Mouse (Mus musculus): ENCODE measurements around the gene Nepn. TPM values are rescaled to one million over a fixed set of nuclear protein-coding genes. Genes with fewer than 3 reads are reported as not detected.

The Nepn gene
- polyA plus RNA-seq, 1 experiment from 2014 or later, result 3.9 TPM

DNA sequence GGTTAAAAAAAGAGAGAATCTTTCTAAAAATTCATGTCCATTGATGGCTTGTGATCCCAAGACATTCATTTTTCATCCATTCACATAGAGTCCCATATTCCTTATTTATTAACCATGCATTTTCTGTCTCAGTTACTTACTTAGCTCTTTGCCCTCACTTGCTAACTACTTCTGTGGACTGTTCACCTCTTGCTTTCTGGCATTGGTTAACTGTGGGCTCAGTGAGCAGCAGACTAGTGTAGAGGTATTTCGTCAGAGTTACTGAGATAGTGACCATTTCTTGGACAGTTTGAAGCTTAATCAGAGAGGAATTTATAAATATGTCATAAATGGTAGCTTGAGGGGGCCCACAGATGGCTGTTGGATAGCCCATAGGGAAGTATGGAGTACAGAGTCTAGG is 42.2 kb downstream of the Nepn start:
- Histone ChIP-seq H3K9me3 (replicated peaks; ENCODE audit: control insufficient read depth, low read length) (no peaks in the 10 kb centered on the region), H3K4me3 (replicated peaks; ENCODE audit: low read length) (no peak overlapping the region), H3K9ac (ENCODE audit: low read length) (no peak overlapping the region), H3K4me2 (ENCODE audit: low read depth, low read length) (no peak overlapping the region), H3K36me3 (ENCODE audit: control insufficient read depth, insufficient read depth, low read length) (peaks cover 12% of the 10 kb centered on the region), H3K4me1 (ENCODE audit: control insufficient read depth, insufficient read depth, low read length) (peaks cover 3% of the 10 kb centered on the region; the same call in 1 of the 2 replicates), H3K27ac (ENCODE audit: low read length) (no peak overlapping the region), H3K27me3 (ENCODE audit: control insufficient read depth, insufficient read depth, low read length) (no peaks in the 10 kb centered on the region)
- 78% methylated on average over 1 of the region's 1 CpGs for WGBS
- no peak for ATAC-seq (ENCODE audit: insufficient read depth, low FRiP score)

- WGBS, result 90% methylated on average over 8 of the region's 8 CpGs
- Histone ChIP-seq H3K9me3 (replicated peaks; ENCODE audit: control insufficient read depth, low read length) (no peaks in the 10 kb centered on the region), H3K9ac (ENCODE audit: low read length) (no peak overlapping the region), H3K4me2 (ENCODE audit: low read depth, low read length) (no peak overlapping the region), H3K27ac (ENCODE audit: low read length) (no peak overlapping the region), H3K4me3 (replicated peaks; ENCODE audit: low read length) (no peak overlapping the region), H3K27me3 (ENCODE audit: control insufficient read depth, insufficient read depth, low read length) (no peaks in the 10 kb centered on the region), H3K36me3 (ENCODE audit: control insufficient read depth, insufficient read depth, low read length) (peaks cover 20% of the 10 kb centered on the region), H3K4me1 (ENCODE audit: control insufficient read depth, insufficient read depth, low read length) (no peaks in the 10 kb centered on the region)
- ATAC-seq (ENCODE audit: insufficient read depth, low FRiP score), result no peak
These were observed 46.1 kb downstream of the Nepn start for GRCm38 (mm10) chr10:52434836-52435235.

Other genes with a start within 250 kb of the Nepn start
- gene Ros1, start 193.7 kb upstream of the Nepn start, polyA plus RNA-seq (2015; fragmentation: Nextera tagmentation; extraction: Ambion mirVana), result 0.92 and 1.2 TPM in 2 replicates
- gene Dcbld1, start 155.4 kb upstream of the Nepn start, polyA plus RNA-seq (2015; fragmentation: Nextera tagmentation; extraction: Ambion mirVana), result 33.2 and 36.6 TPM in 2 replicates
- gene Gm26741, start 30.2 kb upstream of the Nepn start, polyA plus RNA-seq (2015; fragmentation: Nextera tagmentation; extraction: Ambion mirVana), result not detected in 2 replicates
- gene Gopc, start 6.8 kb upstream of the Nepn start, polyA plus RNA-seq (2015; fragmentation: Nextera tagmentation; extraction: Ambion mirVana), result 17.2 and 17.8 TPM in 2 replicates
- 10.3 and 12.7 TPM in 2 replicates for gene Nus1, start 28.6 kb downstream of the Nepn start, polyA plus RNA-seq (2015; fragmentation: Nextera tagmentation; extraction: Ambion mirVana)

Measured in stomach, embryonic 16.5 days (tissue).